Mouse (Mus musculus) hematopoietic stem cell, adult 5-6 weeks (primary cell): ENCODE data around the gene Pcdh15. TPM values are rescaled to one million over a fixed set of nuclear protein-coding genes. Genes with fewer than 3 reads are reported as not detected.

Experiments
- ATAC-seq, 2 experiments: fragments of 125-278 bp in 1 of 2; replicated peaks in 1 of 2; 2 replicates each; pipeline ENCODE4 v1.8.0; 2016 to 2017; ENCODE audit warnings: inconsistent platforms in 2 of 2, mild to moderate bottlenecking in 2 of 2, moderate number of reproducible peaks in 2 of 2, low read depth in 1 of 2, moderate TSS enrichment in 1 of 2; ENCODE audit not compliant: low FRiP score in 2 of 2, poor library complexity in 2 of 2, severe bottlenecking in 2 of 2, insufficient read depth in 1 of 2, low TSS enrichment in 1 of 2
- total RNA-seq: library from RNA; stranded (forward); fragments of 172-1452, 232-1000 nt; gene quantifications from 2 replicates; pipeline ENCODE4 v1.2.3, GENCODE M21; 2017

Gene Pcdh15
- total RNA-seq, 1 experiment from 2014 or later, result not detected

DNA sequence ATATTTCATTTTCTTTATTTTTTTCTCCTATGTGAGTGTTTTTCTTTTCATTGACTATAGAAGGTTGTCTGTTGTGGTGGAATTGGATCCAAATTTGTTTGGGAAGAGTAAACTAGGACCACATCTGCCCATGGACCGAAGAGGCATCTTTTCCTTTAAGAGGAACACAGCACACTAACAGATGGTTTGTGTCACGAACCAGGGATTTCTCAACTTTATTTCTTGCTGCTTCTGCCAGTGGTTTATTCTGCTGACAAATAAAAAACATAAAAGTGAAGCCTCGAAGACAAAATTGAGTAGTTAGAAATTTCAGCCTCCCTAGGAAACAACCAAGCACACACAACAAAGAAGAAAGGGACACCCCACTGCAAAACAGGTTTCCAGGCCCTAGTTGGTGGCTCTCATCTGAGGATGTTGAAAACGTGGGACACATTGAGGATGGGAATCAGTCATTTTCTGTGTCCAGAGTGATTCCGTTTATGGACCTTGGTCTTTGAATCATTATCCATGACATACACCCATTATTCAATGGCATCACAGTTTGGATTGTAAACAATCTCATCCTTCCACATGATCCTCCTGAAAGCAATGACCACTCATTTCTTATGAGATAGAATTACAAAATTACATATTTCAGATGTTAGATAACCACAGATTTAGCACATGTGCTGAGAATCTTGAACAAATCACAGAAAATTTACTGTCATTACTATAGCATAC, 1206.5 kb downstream of the Pcdh15 start:
- no peak for ATAC-seq

GRCm38 (mm10) chr10:74307035-74307434, 1207.9 kb downstream of the Pcdh15 start:
- no peak for ATAC-seq

DNA sequence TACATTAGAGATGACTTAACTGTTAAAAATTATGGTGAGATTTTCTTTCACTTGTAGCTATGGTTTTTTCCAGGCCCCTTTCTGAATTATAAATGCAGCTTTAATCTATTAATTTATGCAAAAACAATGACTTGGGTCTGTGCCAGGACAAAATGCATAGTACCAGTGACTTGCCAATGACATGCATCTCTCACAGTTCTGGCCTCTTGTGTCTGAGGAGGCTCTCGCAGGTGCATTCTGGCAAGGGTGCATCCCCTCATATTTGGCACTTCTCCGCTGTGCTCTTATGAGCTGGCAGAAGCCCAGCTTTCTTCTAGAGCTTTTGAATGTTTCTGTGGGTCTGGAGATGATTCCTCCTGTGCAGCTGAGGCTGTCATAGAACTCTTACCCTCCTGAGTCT, 1216.9 kb downstream of the Pcdh15 start:
- no peak for ATAC-seq

DNA sequence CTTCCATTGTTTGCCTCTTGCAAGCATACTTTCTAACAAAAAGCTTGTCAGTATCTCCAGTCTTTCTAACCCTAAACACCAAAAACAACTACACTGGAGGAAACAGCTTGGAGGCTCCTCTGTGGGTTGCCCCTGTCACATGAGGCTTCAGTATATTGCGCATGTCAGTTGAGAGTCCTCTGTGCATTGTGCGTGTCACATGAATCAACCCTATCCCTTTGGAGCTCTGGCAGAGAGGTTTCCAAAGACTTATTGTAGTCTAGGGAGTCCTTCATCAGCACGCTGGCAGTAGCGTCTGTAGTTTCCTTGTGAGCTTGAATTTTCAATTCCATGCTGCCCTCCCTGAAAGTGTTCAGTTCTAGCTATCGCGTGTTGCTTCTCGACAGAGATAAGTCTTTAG, 1236.3 kb downstream of the Pcdh15 start:
- no peak for ATAC-seq

DNA sequence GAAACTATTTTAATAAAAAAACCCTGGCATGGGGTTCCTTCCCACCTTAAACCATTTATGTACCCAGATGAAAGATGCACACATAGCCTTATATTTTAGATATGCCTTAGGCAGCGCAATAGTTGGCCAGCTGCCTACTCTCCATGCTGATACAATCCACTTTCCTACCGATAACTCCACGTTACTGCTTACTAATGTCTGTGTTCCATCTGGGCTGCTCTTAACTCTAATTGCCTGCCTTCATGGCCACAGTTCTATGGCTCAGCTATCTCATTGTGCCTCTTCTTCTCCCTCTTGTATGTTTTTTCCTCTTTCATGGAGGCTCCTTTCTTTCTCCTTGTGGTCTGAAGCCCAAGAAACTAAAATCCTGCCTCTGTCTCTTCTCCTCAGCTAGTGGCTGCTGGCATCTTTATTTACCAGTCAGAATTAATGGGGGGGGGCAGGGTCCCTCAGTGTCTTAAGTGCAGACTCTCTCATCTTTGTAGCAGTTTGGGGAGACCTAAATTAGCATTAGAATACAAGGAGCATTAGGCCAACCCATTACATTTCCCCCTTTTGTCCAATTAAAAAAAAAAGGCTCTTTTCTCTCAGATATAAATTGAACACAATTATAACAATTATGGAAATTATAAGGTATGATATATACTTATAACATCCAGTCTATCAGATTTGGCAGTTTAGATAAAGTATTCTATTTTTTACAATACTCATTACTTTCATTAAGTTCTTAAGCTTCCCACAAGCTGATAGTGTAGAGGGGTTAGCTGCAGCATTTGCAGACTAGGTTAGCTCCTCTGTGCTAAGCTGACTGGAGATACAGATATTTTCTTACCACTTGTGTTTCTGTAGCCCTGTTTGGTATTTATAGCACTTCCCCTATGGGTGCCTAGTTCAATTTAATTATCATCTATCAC, 1240.4 kb downstream of the Pcdh15 start:
- ATAC-seq, result no peak

GRCm38 (mm10) chr10:74359526-74359925, 1260.4 kb downstream of the Pcdh15 start:
- ATAC-seq, result no peak

DNA sequence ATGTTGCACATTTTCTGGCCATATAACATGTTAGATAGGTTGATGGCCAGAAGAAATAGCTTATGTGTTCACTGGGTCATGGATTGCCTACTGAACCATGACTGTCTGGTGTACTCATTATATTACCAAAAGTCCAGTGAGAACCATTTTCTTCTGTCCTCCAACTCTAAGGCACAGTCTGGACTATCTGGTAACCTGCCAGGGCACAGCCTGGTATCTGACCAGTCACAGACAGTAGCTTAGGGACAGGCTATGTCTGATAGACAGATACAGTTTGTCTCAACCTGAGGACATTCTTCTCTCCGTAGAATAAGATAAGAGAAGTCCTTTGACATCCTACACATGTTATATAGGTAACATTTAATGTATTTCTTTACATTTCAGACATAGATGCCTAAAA, 1279.6 kb downstream of the Pcdh15 start:
- ATAC-seq, result no peak

DNA sequence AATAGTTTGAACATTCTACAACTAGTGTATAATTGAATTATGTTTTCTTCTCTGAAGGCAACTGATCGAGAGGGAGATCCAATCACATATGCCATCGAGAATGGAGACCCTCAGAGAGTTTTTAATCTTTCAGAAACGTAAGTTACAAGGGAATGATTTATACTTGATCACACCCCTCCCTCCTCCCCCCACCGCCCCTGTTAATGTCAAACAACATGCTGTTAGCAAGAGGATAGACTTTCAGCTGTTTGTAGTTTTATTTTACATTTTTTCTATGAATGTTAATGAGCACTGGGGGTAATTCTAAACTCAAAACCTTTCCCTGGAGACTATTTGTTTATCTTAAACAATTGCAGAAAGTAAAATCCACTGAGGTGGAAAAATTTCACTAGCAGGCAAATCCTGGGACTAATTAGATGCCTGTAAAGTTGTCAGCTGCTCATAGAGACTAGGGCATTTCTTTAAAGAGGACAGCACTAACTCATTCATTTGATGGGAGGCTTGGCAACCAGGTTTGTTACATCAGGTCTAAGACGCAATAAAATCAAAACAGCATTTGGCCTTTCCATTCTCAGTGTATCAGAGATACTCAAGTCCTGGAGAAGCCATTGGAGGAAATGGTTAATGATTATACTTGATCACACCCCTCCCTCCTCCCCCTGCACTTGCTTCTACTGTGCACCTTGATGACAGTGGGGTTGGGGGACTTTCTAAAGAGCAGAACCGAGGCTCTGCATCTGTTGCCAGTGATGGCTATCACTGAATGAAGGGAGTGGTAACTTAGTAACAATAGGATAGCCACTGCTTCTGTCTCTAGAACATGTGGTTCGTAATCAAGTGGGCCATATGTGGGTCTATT, 1280.4 kb downstream of the Pcdh15 start:
- no peak for ATAC-seq

- ATAC-seq, result no peak
Measured at GRCm38 (mm10) chr10:74387538-74388499, 1288.7 kb downstream of the Pcdh15 start.

DNA sequence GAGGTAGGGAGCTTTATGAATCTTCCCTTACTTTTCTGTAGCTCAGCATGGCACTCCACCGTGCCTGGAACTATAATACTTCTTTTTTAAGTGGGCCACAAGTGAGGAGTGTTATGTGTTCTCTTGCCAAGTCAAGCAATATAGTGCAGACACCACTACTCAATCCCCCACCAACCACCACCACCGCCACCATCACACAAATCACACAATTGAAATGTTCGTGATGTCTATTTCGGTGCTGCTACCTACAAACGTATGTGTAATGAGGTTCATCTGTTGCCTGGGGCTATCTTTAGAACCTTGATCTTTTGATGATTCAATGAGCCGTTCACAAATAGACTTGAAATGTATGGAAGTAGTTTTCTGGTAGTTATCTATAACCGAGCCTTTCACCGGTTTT, 1304.0 kb downstream of the Pcdh15 start:
- no peak for ATAC-seq

DNA sequence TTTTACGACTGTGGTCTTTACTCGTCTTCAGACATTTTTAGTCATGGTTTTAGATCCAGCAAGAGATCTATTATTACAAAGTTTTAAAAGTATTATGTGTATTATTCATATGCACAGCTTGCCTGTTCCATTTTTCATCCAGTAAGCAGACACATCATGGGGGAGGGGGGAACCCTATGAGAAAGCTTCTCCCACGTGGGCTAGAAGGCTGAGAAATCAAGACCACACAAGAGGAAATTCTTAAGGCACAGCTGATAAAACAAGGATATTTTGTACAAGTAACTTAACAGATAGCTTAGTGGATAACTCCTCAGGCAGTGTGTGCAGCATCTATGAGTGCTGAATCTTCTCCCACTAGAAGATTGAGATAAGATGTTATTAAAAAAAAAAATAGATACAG, 1314.9 kb downstream of the Pcdh15 start:
- ATAC-seq, result no peak

DNA sequence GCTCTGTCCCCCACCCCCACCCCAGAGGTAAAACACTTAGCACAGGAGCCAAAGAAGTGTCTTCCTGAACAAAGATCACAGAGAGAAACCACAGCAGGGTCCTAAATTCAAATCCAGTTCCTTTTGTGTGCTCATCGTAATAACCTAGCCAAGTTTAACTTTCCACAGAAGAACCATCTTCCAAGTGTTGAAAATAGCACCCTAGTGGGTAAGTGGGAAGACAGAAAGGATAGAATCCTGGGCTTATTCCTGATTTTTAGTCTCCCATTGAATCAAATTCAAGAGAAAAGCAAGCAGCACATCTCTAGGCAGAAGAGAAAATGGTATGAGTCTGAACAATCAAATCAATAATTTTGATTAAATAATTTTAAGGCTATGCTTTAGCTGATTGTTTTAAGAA, 1315.8 kb downstream of the Pcdh15 start:
- no peak for ATAC-seq

DNA sequence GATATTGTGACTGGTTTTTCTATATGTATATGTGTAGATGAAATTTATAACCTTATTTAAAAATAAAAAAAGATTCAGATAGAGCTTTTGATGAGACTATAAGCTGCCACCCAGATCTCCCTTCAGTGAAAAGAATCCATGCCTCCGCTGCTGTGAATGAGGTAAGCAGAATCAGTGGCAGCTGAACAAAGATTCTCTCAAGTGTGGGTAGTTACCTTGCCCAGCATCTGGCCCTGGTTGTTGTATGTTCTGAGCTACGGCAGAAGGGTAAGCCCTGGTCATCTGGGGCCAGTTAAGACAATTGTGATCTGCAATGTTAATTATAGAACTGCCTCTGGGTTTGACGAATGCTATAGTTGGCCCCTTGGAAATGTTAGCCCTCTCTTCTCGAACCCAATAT, 1316.2 kb downstream of the Pcdh15 start:
- no peak for ATAC-seq

- no peak for ATAC-seq
Measured at GRCm38 (mm10) chr10:74415949-74416348, 1316.8 kb downstream of the Pcdh15 start.

GRCm38 (mm10) chr10:74450069-74450468, 1350.9 kb downstream of the Pcdh15 start:
- no peak for ATAC-seq

DNA sequence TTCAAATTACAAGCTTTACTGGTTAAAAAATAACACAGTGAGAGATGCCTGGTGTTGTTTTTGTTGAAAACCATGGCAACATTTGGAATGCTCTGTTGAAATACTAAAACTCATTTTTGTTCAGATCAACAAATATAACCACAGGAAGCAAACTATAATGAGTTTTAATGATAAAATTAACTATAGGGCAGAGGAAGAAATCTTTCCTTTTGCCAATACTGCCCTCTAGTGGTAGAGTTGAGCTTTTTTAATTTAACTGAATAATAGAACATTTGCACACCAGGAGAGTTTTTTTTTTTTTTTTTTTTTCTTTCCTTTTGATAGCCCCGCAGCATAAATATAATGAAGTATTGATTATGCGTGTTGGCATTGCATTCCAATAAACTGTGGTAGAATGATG, 1364.8 kb downstream of the Pcdh15 start:
- ATAC-seq, result peak; percentile 42 to 59; a peak in 2 of 4 replicates

DNA sequence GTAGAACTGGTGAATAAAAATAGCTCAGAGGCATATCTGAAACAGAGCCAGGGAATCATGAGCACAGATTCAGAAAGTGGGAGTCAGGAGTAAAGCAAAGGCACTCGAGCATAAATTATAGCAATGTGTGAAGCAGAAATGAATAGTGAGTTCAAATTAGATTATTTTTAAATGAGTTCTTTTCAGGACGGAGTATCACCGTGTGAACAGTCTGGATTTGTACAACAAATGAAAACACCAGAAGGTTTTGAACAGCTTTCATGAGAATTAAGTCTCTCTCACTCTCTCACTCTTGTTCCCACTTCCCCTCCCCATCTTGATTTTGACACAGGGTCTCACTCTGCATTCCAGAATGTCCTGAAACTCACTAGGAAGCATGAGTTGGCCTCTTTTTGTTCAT, 1381.6 kb downstream of the Pcdh15 start:
- no peak for ATAC-seq
